Mouse (Mus musculus) kidney, postnatal 36 days (tissue): ENCODE measurements around the gene Auts2.
A peak's percentile ranks its signal among the peaks of the same experiment; 100 is the strongest.

Experiments
- DNase-seq, 2 experiments: peaks; one replicate each; pipeline ENCODE4 v3.0.0; 2021 to 2022; ENCODE audit warnings: mixed read lengths in 2 of 2

Auts2 gene

DNA sequence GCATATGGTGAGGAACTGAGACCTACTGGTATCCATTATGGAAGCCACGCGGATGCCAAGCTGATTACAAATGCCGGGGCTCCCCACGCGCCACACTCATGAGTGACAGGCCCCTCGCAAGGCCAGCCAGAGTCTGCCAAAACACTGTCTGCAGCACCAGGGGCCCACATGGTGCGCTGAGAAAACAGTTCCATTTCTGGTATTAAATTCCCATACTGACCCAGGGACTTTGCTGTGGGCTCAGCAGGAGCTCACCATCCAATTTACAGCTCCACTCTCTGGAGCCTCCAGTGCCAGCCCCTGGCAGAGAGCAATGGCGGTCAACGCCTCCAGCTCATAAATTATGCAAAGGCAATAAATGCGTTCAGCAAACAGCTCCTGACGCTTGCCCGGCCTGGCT is 767.9 kb downstream of the Auts2 start:
- DNase-seq: peak in 1 of 2 experiments; percentile 5

DNA sequence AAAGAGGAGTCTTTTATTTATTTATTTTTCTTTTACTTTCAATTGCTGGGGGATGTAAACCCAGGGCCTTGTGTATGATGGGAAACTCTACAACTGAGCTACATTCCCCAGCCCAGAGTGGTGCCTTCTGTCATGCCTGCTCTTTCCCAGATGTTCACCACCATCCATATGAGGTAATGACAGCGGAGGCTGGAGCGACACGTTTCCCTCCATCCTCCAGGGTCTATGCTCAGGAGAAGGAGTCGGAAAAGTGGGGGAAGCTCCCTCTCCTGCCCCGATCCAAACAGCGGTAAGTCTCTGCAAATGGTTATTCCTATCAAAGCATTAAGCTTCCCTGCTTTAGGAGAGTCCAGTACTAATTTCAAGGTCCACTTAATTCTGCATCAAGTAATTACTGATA is 768.4 kb downstream of the Auts2 start:
- no peak for DNase-seq

DNA sequence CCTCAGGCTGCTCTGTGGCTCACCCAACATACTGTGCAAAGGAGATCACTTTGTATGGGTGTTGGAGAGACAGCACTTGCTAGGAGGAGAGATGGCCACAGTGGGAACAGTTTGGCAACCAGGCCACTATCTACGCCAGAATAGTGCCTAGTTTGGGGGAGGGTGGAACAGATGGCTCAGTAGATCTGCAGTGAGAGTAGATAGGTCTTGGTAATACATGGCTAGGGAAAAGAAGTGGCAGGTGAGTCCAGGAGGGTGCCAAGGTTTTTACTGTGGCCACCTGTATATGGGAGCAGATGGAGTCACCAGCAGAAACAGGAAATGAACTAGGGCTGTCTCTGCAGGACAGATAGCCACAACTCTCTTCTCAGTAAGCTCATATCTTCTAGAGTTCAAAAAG is 770.5 kb downstream of the Auts2 start:
- no peak for DNase-seq

DNA sequence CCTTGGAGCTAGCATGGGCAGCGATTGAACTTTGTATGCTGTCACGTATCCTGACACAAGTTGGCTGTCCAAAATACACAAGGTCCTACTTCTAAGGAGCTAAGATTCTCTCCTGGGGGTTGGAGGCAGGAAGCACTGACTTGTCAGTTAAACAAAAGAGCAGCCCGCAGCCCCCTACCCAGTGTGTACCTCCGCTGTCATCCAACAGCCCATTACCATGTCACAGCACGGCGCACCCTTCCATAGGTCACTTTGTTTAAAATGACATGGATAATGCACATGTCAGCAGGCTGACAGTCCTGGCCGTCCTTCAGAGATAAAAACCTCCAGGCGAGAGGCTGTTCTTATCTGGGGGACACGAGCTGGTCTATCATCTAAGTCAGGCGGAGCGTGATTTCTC is 773.9 kb downstream of the Auts2 start:
- no peak for DNase-seq

DNA sequence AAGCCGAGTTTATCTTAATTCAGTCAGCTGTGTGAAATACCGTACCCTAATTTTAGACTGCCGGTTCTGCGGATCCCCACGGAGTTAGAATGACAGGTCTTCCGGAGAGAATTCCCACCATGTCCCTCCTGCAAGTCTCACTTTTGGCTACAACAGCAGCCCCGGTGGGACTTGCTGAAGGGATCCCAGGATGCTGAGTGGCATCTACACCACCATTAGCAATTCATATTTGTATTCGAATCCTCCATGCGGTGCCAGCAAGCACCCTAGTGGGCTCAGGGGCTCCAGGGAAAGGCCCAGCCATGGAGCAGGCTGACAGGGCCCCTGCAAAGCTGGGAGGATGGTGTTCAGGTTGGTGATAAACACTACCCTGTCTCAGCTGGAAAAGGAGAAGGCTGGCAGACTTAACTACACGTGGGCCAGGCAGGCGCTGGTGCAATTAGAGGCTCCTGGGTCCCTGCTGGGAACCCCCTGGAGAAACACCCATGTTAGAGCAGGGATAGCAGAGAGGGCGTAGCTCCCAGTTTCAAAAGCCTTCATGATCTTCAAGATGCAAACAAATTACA is 775.4 kb downstream of the Auts2 start:
- no peak for DNase-seq

DNA sequence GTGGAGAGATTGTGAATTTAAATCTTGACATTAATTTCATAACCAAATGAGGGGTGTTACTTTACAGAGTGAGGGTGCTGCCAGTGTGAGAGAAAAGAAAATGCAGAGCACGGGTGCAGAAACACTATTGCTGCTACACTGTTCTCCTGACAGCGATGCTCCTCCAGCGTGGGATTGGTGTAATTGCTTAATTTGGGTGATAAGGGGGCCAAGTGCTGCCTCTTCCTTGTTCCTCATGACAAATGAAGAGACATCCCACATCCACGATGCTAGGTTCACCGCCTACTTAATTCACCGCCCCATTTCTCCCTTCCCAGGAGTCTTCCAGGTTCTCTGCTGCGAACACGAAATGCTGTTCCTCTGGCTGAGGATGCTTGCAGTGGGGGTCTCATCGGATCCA is 776.0 kb downstream of the Auts2 start:
- DNase-seq: no peak

GRCm38 (mm10) chr5:131759432-131759831 is 783.7 kb downstream of the Auts2 start:
- DNase-seq: no peak

GRCm38 (mm10) chr5:131750330-131750729 is 792.8 kb downstream of the Auts2 start:
- DNase-seq: no peak

DNA sequence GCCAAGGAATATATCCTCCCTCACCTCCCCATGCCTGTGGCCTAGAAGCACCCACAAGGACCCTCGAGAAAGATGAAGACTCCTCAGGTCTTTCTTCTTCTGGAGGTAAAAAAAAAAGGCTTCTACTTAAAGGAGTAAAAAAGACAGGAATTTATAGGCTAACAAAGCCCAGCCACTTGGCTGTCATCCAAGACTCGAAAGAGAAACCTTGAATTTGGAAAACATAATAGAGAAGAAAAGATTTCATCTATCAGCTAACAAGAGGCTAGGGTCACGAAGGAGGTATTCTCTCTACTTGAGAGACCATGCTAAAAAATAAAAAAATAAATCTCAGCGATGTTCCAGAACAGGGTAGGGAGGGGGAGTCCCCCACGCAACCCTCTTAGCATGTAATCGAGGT is 793.9 kb downstream of the Auts2 start:
- DNase-seq: no peak

DNA sequence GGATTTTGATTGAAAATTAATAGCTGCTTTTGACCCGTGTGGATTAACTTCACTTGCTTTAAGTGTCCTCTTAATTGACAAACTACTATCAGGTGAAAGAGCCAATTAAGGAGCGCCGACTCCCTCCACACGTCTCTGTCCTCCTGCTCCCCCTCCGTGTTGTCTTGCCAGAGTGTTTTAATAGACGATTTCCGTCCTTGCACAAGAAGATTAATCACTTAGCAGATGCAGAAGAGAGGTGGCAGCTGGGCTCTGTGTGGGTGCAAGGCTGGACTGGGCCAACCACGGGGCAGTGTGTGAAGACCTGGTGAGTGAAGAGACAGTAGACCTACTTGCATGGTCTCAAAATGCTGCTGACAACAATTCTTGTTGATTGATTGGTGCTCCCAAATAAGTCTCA is 800.1 kb downstream of the Auts2 start:
- no peak for DNase-seq

DNA sequence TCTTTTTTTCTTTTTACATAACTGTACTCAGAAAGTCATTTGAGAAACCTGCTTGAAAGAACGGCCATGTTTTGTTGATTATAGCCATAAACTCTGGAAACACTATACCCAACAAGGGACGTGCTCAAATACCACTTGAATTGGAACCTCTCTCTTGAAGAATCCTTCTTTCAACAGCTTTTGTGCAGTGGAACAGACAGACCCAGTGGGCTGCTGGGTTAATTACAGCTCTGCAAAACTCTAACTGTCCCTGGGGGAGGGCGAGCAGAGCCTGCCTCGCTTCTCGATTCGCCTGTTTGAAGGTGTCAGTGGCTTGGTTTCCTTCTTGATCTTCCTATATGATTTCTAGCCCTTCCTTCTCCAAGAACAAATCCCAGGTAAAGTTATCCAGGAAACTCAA is 805.7 kb downstream of the Auts2 start:
- no peak for DNase-seq

- peak; percentile 84 to 88 for DNase-seq
Observed at GRCm38 (mm10) chr5:131733324-131733660, 809.9 kb downstream of the Auts2 start.

DNA sequence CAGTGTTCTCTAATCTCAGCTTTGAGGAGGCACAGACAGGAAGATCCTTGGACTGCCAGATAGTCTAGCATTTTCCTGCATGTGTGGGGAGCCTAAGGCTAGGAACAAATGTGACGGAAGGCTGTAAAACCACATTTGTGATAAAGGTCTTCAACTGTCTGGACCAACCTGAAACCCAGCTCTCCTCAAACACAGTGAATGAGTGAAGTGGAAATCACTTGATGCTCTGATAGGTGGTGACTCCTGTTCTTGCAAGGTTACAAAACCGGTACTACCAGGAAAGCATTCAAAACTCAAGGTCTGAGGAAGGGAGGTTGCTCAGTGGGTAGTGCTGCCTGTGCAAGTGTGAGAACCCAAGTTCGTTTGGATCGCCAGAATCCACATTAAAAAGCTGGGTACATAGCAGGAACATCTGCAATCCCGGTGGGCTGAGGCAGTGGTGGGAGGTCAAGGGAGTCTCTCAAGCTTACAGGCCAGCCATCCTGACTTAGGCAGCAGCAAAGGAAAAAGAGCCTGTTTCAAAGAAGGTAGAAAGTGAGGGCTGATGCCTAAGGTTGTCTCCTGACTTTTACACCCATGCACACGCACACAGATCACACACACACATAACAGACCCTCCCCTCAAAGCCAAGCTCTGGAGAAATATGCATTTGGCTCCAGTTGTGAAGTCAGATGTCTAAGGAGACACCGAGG is 810.4 kb downstream of the Auts2 start:
- DNase-seq: no peak

DNA sequence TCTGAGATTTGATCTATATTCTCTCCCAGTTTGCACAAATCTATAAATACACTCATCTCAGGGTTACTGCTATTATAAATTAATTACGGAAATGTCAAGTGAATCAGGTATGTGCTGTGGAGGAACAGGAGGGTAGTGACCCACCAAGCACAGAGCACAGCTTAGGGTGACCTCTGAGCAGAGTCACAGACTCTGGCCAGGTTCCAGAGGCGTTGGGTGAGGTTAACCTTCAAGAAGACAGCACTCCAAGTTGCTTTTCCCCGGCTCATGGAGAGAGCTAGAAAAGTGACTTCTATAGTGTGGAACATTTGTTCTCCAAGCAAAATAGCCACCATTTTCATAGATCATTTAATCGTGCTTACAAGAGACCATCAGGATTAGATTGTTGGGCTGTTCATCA is 813.7 kb downstream of the Auts2 start:
- peak; percentile 69 to 76 for DNase-seq

DNA sequence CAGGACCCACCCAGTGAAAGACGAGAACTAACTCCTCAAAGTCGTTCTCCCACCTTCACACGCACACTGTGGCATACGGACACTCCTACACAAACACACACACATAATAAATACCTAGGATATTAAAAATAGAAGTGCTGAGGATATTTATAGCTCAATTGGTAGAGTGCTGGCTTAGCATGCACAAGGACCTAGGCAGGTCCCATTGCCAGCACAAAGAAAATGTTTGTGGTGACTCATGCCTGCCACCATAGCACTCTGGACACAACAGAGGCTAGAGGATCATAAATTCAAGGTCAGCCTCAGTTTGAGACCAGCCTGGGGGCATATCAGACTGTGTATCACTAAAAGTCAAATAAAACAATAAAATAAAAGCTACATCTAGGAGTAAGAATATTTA is 815.2 kb downstream of the Auts2 start:
- DNase-seq: no peak

DNA sequence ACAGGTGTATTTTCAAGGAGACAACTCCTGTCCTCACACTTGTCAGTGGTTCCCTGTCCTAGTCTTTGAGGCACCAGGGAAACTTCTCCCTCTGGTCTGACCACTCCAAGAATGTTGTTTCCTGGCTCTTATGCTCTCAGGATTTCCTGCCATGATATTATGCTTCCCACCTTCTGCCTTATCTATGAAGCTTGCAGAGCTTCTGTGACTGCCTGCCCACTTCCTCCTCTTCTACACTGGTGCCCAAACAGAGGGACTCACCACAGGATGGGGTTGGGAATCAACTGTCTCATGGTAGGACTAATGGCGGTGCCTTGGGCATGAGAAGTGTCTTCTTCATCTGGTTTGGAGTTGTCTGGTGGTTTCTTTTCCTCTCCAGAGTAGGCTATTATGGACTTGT is 818.6 kb downstream of the Auts2 start:
- no peak for DNase-seq

DNA sequence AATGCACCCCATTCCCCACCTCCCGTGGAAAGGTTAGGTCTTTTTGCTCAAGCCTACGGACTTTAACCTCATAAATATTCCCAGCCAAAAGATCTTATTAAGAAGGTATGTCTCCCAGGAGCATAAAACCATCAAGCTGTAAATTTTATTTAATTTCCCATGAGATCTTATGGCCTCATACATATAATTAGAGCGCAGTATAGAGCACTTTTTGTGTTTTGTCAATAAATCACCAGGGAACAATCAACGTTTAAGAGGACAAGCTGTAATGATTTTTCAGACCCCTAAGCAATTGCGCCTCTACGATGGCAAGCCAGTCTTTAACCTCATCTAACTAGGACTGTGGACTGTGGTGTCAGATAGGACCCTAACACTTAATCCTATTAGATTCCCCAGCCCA is 820.4 kb downstream of the Auts2 start:
- no peak for DNase-seq

GRCm38 (mm10) chr5:131722361-131722760 is 820.8 kb downstream of the Auts2 start:
- DNase-seq: peak in 1 of 2 experiments; percentile 7

- DNase-seq: peak in 1 of 2 experiments; percentile 8
Observed at GRCm38 (mm10) chr5:131718013-131718412, 825.1 kb downstream of the Auts2 start.

GRCm38 (mm10) chr5:131717359-131717965 is 825.7 kb downstream of the Auts2 start:
- no peak for DNase-seq

GRCm38 (mm10) chr5:131714979-131715378 is 828.2 kb downstream of the Auts2 start:
- DNase-seq: no peak

DNA sequence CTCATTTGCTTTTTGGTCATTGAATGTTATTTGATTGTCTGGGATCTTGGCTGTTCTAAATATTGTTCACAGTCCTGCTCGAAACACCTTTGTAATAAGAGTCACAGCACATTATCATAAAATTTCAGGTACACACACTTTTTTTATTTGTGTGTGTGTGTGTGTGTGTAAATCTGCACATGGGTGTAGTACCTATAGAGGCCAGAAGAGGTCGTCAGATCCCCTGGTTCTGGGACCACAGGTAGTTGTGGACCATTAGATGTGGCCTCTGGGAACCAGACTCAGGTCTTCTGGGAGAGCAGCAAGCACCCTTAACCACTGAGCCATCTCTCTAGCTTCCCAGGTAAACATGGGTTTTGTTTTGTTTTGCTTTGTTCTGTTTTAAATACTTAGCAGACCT is 830.7 kb downstream of the Auts2 start:
- DNase-seq: no peak

DNA sequence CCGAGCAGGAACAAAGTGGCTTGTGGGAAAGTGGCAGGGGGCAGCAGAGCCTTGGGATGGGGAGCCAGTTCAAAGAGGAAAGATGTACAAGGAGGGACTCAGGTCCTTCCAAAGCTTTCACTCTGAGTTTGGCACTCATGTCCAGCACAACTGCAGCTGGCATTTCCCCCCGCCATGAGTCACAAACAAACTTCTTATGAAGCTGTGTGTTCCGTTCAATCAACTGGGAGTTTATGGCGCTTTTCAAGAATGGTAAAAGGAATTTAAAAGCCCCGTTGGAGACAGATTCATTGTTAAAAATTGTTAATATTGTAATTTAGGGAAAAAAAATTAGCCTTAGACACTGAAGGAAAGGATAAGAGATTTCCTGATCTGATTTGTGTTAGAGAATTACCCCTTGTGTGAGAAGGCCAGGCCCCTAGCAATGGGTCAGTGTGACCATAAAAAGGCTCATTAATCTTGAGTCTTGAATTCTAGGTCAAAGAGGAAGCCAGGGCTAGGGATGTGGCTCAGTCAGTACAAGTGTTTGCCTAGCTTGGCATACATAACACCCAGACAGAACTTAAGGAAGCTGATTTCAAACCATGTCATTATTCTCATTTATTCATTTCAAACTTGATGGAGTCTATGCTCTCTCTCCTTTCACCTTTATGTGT is 831.5 kb downstream of the Auts2 start:
- DNase-seq: peak in 1 of 2 experiments; percentile 7
